Mouse (Mus musculus) kidney, postnatal 4 days (tissue): ENCODE data around the gene Crhr1.

Experiments
- DNase-seq, 2 experiments: peaks; one replicate each; pipeline ENCODE4 v3.0.0; 2021; ENCODE audit warnings: mixed read lengths in 2 of 2

The Crhr1 gene

DNA sequence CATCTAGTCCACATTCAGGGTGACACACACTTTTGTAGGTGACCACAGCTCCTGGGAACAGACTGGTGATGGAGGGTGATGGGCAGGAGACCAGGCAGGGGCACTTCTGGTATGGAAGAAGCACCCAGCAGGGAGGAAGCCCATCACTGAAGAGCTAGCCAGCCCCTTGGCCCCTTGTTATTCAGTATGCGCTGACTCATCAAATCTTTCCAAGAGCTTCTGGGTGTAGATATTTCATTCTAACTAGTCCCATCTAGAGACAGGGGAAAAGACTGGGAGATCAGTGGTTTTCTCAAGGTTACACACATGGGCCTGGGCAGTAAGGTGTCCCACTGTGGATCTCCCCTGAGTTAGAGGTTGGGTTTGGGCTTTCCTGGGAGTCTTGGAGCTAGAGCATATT, 12.3 kb downstream of the Crhr1 start:
- DNase-seq = no peak

DNA sequence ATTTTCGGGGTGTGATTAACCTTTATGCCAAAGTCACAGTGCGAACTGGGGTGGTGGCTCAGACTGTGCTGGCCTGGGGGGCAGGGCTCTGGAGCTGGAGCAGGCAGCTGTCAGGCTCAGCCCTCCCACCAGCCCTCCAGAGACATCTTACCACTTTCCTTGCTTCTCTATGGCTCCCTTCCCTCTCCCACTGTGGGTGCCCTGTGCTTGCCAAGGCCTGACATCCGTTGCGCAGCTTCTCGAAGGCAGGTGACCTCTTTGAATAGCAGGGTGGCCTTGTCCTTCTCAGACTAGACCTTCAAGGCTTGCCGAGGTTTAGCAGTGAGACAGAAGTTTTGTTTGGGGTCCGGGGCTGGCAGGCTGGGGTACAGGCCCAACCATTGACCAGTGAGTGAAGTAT, 16.1 kb downstream of the Crhr1 start:
- DNase-seq = no peak

DNA sequence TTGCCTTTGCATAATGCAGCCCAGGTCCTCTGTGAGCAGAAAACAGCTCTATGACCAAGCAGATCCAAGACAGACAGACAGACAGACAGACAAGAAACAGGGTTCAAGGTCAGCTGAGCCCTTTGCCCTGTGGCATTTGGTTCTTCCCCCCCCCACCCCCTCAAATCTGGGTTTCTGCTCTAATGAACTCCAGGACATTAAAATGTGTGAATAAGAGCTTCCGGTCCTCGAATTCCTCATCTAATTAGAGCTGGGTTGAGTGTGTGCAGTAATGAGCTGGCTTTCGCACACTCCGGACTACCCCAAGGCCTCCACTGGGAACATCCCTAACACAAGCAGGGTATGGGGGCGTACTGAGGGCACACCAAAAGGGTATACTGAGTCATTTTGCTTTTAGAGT, 18.3 kb downstream of the Crhr1 start:
- DNase-seq = no peak

DNA sequence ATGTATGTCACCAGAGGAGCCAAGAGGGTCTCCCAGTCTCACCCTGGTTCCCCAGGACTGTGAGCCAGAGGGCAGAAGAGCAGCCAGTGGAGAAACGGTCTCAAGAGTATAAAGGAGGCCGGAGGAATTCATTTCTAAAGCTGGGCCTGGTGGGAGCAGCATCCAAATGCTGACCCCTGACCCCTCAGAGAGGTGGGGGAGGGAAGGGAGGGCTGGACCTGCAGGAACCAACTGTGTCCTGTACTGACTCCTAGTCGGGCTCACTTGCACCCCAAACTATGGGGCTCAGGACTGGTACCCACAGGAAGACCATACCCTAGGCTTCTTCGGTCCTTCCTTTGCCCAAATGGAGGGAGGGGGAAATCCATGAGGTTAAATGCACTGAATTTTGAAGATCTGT, 21.7 kb downstream of the Crhr1 start:
- no peak for DNase-seq

DNA sequence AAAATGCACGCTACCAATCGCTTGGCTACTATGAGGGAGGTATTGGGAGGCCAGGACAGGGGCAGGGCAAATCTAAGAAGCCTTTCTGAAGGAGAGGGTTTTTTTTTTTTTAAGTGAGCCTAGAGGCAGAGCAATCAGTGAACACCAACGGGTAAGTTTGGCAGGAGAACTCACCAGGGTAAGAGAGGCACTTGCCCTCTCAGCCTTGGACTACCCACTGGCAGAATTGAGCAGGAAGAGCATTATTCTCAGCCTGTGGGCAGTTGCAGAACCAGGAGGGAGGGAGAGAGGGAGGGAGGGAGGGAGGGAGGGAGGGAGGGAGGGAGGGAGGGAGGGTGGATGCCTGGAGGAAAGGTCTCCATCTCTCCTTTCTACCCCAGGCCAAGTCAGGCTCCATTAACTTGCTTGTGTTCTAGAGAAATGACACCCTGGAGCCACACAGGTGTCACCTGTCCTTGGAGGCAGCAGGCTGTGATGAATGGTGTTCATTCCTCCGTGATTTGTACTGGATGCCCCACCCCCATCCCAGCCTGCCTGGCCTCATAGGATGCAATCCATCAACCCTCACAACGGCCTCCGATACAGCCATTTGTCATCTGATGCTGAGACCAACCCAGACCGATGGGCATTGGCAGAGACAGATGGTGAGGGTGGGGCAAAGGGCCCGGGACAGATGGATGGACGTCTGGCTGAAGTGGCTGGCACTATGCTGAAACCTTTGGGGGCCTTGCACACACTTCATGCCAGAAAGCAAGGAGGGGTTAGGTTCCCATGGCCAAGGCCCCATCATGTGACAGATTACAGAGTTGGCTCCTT, 22.4 kb downstream of the Crhr1 start:
- peak in 1 of 2 experiments; percentile 16 for DNase-seq

DNA sequence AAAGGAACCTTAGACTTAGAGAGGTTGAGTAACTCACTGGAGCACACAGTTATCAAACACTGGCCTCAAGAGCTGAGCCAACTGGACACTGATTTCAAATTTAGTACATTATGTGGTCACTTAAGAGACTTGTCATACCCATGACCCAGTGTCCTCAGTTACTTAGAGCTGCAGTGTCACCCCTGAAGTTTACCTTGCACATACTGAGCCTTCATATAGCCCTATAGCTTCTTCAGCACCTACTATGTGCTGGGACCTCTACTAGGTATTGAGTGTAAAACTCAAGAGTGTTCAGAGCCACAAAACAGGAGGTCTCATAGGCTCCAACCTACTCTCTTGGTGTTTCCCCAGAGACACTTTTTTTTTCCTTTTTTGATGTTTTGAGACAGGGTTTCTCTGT, 23.2 kb downstream of the Crhr1 start:
- DNase-seq = no peak

DNA sequence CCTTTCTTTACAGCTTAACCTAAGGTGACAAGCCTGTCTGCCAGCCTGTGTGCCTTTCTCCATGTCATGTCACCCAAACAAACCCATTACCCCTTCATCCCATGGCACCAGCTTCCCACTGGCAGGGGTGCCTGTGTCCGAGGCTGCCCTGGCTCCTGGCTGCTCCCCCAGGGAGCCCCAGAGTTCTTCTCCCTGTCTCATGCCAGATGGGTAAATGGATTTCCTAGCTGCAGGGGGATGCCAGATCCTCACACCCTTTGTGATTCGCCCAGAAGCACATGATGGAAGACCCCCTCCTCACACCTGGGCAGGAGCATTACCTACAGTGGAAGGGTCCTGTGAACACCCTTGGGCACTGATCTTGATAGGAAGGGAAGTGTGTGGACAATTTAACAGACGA, 23.7 kb downstream of the Crhr1 start:
- no peak for DNase-seq

DNA sequence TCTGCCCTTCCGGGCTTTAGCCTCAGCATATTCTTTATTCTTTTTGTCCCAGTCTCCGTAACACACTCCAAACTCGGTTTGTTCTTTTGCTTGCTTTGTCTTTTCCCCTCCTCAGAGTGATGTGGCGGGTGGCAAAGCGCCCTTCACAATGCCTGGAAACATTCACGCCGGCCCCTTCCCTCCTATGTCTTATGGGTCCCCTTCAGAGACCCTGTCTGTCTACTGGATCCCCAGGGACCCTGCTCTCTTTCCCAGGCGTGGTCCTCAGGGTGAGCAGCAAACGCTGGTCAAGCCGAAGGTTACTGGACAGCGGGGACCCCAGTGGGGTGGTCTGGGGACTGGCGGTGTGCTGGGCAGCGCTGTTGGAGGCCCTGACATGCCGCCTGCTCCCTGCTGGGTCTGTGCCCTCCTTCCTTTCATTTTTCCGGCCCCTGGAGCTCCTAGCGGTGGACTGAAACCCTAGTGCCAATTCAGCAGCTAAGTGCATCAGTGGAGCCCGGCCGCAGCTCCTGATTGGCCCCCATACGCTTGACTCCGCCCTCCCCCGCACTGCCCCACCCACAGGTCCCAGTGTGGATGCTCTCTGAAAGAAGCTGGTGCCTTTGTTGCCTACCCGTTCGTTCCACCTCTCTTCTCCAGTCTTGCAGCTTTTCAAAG, 25.1 kb downstream of the Crhr1 start:
- DNase-seq = peak; percentile 80 to 85

DNA sequence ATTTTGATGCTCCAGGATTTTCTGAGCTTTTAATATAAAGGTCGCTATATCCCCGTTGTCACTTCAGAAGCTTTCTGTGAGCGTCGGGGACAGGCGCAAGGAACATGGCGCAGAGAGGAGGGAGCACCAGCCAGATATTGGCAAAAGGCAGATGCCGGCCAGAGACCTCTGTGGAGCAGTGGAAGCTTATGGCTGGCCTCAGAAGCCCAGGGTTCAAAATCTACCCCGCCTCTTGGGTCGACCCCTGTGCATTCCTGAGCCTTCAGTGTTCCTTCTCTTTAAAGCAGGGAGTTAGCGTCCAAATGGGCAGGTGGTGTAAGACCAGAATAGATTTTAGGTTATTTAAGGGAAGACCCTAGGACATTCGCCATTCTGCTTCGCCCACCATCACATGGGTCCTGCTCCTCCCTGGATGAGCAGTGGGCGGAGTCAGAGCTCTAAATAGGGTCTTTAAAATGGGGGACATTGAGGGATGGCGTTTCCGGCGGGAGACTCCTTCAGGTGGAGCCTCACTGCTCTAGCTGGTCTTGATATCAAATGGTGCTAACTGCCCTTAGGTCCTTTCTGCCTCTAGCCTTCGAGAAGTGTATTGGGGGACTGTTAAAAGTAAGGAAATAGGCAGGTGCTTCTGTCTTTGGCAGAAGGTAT, 25.7 kb downstream of the Crhr1 start:
- no peak for DNase-seq

DNA sequence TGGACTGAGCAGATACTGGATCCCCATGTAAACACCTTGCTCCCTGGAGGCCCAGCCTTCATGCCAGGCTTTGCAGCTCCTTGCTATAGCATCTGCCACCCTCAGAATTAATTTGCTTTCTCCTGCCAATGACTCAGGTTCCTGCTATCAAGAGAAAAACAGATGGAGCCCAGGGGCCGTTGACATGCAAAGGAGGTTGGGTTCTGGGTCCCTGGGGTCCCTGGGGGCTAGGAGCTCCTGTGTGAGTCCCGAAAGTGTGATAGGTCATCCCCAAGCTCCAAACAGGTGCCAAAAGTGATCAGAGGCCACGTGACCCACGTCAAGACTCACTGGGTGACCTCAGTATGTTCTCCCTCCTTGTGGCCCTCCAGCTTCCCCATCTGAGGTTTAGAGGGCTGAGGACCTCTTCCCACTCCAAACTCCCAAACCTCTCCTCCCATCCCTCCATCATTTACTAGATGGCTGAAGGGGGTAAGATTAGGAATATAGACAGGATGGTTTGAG, 27.2 kb downstream of the Crhr1 start:
- DNase-seq = no peak

DNA sequence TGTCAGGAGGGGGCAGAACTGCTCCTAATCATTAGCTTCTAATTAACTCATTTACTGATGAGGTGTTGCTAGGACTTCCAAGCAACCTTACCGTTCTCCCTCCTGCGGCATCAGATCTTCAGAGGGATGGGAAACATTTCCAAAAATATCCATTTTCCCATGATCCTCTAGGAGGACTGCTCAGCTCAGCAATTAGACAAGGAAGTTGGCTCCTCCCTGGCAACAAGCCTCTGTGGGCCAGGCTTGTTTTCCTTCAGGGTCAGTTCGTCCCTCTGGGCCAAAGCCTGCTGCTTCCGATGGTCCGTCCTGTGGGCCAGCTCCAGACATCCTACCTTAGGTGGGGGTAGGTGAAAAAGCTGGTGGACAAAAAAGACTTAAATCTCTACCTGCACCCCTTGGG, 28.5 kb downstream of the Crhr1 start:
- no peak for DNase-seq

DNA sequence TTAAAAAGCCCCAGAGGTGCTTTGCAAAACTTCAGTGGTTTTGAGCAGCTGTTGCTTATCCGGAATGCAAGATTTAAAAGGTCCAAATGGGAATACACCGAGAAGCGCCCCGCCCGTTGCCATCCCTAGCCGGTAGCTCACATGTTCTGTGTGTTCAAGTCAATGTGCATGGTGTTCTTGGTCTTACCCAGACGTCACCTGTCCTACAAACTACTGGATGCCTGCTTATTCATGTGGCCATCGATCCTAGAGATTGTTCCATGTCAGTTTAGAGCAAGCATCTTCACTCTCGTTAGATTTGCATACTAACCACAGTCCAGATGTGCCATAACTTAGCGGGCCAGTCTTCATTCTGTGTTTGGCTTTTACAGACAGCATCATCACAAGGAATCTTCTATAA, 31.6 kb downstream of the Crhr1 start:
- DNase-seq = no peak

DNA sequence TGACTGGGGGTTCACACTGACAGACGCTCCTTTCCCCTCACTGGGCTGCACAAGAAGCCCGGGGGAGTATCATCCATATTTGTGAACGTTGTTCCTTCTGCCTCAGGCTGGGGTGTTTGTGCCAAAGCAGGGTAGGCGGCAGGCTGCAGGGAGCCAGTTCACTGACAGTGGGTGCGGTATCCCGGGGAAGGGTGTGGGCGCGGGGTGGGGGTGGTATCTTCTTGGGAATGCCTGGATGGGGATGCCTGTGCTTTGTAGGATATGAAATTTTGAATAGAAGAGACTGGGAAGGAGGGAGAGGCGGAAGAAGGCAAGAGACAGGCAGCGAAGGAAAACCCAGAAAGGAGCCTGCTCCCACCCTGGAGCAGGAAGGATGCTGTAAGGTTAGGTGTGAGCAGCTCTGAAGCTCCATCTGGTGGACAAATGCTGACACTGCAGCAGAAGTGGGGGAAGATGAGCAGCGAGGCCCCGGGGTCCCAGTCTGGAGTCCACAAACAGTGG, 38.7 kb downstream of the Crhr1 start:
- peak; percentile 78 to 79 for DNase-seq

DNA sequence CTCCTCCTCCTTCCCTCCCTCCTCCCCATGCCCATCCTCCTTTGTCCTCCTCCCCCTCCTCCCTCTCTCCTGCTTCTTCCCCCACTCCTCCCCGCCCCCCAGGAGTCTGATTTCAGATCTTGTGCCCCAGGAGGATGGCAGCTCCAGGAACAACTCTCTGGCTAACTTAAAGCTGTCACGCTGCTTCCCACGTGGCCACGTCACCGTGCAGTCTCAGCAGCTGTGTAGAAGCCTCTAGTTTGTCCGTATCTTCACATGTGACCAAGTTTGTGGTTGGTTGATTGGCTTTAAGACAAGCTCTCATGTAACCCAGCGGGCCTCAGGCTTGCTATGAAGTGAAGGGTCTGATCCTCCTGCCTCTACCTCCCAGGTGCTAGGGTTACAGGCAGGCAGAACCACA, 46.2 kb downstream of the Crhr1 start:
- no peak for DNase-seq

DNA sequence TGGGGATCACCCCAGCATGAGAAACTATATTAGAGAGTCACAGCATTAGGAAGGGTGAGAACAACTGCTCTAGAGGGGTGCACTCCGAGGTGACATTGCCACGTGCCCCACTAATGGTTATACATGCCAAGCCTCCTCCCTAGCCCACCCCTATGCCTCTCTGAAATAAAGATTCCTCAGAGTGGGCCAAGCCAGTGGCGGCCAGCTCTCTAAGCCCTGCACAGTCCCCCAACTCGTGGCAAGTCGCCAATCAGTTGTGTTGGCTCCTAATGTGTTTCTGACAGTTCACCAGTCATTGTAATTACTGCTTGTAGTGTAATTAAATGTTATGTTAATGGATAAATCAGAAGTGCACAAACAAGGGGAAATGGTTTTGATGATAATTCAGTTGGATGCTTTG, 47.1 kb downstream of the Crhr1 start:
- DNase-seq = no peak

DNA sequence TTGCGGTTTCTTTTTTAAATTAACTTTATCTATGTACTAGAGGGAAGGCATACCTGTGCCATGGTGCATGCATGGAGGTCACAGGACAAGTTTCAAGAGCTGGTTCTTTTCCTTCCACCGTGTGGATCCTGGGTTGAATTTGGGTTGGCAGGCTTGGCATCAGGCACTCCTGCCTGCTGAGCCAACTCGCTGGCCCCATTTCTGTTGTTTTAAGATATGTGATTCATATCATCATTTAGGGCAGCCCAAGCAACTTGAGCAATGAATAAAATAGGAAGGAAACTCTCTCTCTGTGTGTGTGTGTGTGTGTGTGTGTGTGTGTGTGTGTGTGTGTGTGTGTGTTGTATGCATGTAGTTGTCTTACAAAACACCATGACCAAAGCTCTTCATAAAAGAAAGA, 49.5 kb downstream of the Crhr1 start:
- no peak for DNase-seq

DNA sequence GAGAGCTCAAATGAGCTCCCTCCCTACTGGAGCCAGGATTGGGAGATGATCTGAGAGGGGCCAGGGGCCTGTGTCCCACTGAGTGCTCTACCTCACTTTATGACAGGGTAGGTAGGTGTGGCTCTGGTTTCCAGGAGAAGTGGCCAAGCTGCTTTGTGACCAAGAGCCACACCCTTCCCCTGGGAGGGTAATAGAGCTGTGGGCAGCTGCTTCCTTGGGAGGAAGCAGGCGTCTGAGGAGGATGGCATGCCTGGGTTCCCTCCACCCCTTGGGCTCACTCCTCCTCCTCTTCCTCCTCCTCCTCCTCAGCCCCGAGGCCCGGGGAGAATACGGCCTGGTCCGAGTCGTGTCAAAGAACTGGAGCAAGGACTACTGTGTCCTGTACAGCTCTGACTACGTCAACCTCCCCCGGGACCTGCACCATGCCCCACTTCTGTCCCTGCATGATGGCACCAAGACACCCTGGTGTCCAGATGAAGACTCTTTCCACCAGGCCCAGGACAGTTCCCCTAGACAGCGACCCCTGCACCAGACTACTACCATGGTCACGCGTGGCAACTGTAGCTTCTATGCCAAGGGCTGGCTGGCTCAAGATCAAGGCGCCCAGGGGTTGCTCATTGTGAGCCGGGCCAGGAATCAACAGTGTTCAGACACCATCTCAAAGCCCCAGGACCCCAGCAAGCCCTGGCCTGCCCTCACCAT, 53.6 kb downstream of the Crhr1 start, which contains the start of gene Sppl2c:
TSS of gene Sppl2c (plus strand) at position 193 of the 702 bp plus-strand sequence.
- DNase-seq = no peak

DNA sequence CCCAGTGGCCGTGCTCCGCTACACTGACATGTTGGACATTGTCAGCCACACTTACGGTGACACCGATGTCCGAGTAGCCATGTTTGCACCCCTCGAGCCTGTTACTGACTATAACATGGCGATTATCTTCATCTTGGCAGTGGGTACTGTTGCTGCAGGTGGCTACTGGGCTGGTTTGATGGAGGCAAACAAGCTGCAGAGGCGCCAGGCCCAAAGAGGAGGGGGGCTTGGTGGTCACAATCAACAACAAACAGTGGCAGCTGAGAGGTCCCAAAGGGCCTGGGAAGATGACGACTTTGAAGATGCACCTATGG, 54.1 kb downstream of the Crhr1 start:
- no peak for DNase-seq

DNA sequence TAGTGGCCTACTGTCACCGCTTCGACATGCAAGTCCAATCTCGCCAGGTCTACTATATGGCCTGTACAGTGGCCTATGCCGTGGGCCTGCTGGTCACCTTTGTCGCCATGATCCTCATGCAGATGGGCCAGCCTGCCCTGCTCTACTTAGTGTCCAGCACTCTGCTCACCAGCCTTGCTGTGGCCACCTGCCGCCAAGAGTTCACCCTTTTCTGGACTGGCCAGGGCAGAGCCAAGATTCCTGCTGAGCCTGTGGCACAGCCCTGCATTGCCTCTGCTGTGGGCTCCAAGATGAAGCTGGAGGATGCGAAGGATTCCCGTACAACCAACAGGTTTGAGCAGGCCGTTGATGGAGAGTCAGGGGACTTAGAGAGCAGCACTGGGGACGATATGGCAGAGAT, 55.1 kb downstream of the Crhr1 start:
- no peak for DNase-seq

DNA sequence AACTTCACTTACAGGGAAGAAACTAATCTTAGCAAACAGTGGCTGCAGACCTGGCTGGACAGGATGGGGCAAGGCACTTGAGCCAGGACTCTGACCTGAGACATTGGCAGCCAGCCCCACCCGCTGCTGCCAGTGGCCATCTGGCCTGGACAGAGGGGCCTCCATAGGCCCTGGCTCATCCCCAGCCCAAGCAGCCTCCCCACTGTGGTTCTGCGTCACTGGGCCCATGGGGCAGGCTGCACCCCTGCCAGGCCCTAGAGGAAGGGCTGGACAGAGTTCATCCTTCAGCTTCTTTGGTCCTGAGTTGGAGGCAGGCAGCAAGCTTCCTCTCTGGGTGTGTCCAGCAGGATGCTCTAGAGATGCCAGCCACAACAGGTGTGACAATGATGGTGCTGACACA, 57.4 kb downstream of the Crhr1 start:
- no peak for DNase-seq

DNA sequence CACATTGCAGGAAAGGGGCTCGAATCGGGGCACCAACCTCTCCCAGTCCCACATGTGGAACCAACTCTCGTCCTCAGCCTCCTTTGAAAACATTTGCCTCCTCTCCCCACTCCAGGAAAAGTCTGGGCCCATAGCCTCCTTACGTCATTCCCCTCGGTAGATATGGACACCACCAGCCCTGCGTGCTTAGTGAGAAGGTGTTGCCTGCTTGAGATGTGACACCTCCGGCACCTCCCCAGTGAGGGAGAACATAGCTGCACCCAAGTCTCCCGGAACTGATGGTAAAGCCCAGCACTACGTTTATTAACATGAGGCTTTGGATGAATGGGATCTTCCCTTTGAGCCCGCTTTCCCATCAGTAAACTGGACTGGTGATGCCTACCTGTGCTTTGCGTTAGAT, 62.7 kb downstream of the Crhr1 start:
- DNase-seq = no peak

DNA sequence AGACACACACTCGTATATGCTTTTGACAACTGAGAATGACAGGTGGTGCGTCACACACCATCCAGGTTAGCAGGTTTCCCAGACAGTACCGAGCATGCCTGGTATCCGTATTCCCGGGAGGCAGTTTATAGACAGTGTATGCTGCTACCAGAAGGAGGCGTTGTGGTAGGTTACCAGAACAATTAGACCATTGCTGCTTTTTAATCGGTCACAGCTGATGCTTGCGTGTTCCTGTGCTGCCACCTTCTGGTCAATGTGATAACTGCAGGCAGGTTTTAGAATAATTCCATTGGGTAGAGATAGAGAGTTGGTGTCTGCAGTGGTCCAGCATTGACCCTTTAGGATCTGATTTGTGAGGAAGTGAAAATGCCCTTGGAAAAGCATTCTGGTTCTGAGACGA, 63.1 kb downstream of the Crhr1 start:
- DNase-seq = peak; percentile 87 to 89

DNA sequence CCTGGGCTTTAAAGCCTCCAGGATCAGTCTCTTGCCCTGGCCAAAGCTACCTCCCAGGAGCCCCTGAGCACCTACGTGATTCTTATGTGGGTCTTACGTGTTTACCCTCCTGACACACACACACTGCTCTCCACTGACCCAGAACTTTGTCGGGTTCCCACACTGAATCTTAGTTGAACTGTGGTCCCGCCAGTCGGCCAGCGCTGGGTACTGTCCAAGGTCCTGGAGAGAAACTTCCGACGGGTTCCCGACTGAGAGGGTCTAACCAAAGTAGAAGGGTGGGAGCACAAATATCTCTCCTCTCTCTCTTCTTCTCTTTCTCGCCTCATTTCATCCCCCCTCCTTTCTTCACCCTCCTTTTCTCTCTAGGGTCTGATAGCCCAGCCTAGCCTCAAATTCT, 65.2 kb downstream of the Crhr1 start:
- peak; percentile 85 to 86 for DNase-seq
